Mouse (Mus musculus): ENCODE results near the gene Wdr48.
A peak's percentile ranks its signal among the peaks of the same experiment; 100 is the strongest.

Wdr48 gene

GRCm38 (mm10) chr9:119925729-119926128, 31.1 kb downstream of the Wdr48 start:
- no peak for DNase-seq

DNA sequence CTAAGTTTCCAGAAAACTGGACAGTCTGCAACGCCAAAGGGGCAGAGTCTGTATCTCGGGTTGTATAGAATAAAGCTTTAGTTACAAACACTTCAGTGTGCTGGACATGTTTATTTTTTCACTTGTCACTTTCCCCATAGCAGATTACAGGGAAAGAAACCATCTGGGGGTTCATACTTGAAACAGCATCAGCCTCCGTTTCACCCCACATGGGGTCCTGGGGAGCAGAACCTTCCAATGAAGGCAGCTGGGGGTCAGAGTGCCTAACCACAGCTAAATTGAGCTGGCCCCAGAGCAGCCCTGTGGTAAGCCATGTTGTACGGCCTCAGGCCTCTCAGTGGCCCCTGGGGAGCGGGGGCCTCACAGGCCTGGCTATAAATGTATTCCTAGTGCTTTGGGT, 31.8 kb downstream of the Wdr48 start:
- no peak for DNase-seq

- no peak for DNase-seq
Observed at GRCm38 (mm10) chr9:119932358-119932757, 37.7 kb downstream of the Wdr48 start.

GRCm38 (mm10) chr9:119933675-119934074, 39.0 kb downstream of the Wdr48 start:
- DNase-seq: no peak

- DNase-seq: peak; percentile 85 to 94
Observed at GRCm38 (mm10) chr9:119937005-119937773, 42.5 kb downstream of the Wdr48 start, which contains the start of the genes Gorasp1 and Ttc21a. Gene Gorasp1, minus strand, starts transcription at chr9:119937565. Gene Ttc21a, plus strand, starts transcription at chr9:119937606.

GRCm38 (mm10) chr9:119938496-119938895, 43.8 kb downstream of the Wdr48 start:
- no peak for DNase-seq

GRCm38 (mm10) chr9:119939646-119940045, 45.0 kb downstream of the Wdr48 start:
- no peak for DNase-seq

- DNase-seq: no peak
Observed at GRCm38 (mm10) chr9:119941407-119941806, 46.7 kb downstream of the Wdr48 start.

DNA sequence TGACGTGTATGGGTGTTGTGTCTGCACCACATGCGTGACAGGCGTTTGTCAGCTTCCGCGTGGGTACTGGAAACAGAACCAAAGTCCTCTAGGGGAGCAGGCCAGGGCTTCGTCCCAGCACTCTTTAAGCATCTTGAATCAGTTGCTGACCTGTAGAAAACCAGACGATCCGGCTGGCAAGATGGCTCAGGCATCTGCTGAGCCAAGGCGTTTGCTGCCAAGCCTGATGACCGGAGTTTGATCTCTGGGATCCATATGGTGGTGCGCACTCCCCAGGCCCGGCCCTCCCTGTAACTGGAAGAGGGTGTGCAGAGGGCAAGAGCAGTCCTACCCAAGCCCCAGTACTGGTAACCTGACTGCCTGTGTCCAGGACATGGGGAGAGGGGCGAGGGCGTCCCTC, 47.2 kb downstream of the Wdr48 start:
- DNase-seq: no peak

DNA sequence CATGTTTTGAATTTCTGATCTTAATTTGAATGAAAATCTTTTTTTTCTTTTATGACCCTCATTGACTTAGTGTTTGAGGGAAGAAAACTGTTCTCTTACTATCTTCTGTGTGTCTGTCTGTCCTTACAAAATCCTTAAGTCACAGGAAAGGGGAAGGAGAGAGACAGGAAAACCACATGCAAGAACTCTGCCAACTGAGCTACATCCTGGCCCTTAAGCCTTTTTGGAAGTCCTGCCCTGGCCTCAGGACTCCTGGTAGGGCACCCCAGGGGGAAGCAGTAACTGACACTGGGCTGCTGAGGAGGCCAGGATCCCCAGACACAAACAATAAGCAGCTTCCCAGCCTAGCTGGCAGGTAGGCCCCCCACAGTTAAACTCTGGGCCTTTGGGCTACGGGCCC, 48.6 kb downstream of the Wdr48 start:
- no peak for DNase-seq

GRCm38 (mm10) chr9:119945173-119945900, 50.7 kb downstream of the Wdr48 start:
- DNase-seq: peak in 1 of 2 experiments; percentile 38

DNA sequence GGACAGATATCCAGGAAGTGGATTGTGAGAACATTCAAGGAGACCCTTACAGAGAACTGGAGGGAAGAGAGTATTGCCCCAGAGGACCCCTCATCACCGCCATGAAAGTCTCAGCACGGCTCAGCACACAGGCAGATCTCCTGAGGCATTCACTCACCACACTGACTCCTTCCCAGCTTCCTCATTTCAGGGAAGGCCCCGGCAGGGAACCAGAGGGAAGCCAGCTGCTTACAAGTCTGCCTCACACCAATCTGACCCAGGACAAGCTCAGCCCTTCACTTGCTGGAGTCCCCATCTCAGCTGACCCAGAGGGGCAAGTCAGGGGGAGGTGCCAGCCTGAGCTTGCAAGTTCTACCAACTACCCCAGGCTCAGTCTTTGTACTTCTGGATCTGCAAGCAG, 54.1 kb downstream of the Wdr48 start:
- no peak for DNase-seq

DNA sequence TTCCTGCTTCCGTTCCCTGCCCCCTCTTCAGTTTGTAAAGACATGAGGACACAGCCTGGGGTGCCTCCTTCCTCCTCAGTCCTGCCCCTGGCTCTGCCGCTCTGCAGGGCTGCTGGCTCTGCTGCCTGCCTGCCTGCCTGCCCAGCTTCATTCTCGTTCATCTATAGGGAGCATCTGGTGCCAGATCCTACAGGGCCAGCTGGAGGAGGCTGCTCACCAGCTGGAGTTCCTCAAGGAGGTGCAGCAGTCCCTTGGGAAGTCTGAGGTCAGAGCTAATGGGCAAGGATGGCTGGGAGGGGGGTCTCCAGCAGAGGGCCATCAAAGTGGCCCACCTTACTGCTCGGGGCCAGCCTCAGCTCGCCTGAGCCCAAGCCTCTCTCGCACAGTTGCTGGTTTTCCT, 55.8 kb downstream of the Wdr48 start:
- no peak for DNase-seq

- no peak for DNase-seq
Observed at GRCm38 (mm10) chr9:119951388-119951787, 56.7 kb downstream of the Wdr48 start.

DNA sequence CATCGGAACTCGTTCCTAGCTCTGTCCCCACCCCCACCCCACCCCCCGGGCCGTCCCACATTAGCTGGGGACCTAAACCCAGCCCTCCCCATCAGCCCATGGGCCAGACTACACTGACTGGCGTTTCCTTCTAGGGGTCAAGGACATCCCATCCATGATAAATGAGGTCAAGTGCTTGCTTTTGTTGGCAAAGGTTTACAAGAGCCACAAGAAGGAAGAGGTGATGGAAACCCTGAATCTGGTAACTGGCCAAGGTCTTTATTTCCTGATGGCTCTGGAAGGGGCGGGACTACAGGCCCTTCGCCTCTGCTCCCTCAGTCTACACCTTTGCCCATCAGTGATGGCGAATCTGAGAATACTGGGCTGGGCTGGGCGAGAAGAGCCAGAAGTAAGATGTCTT, 64.2 kb downstream of the Wdr48 start:
- no peak for DNase-seq

DNA sequence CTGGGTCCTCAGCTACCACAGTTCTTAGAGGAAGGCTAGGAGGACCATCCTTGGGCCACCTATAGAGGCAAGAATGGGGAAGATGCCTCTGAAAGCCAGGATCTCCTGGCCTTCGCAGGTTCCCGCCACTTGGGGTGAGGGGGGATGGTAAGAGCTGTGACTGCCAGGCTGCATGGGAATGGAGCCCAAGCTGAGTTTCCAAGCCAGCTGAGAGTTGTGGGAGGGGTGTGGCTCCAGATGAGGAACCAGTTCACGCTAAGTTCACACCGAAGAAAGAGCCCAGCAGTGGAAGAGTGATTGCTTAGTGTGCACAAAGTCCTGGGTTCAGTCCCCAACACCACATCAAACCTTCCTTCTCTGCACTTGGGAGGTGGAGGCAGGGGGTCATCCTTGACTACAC, 67.5 kb downstream of the Wdr48 start:
- no peak for DNase-seq

DNA sequence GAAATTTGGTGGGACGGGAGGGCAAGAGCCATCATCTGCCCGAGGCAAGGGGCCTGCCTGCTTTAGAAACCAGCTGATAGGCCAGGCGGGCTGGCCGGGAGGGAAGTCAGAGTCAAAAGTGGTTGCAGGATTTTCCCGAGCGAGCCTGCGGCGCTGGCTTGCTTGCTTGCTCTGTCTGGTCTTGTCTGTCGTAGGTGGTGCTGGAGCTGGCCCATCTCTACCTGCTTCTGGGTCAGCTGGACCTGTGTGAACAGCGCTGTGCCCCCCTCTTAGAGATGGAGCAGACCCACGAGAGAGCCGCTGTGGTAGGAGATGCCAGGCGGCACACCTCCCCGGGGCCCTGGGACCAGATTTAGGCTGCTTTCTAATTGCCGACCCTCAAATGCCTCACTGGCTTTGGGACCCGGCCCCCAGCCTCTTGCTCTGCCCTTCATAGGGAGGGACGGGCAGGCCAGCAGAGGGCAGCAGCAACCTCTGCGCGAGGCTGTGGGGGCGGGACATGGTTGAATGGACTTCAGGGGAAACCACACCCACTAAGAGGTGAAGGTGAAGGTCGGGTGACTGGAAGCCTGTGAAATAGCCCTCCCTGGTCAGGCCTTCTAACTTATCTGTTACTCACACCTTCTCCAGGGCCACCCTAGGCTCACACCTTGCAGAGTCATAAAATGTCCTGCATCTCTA, 68.4 kb downstream of the Wdr48 start:
- DNase-seq: peak; percentile 71 to 79

GRCm38 (mm10) chr9:119964206-119964605, 69.5 kb downstream of the Wdr48 start:
- no peak for DNase-seq

- no peak for DNase-seq
Observed at GRCm38 (mm10) chr9:119965186-119965585, 70.5 kb downstream of the Wdr48 start.

DNA sequence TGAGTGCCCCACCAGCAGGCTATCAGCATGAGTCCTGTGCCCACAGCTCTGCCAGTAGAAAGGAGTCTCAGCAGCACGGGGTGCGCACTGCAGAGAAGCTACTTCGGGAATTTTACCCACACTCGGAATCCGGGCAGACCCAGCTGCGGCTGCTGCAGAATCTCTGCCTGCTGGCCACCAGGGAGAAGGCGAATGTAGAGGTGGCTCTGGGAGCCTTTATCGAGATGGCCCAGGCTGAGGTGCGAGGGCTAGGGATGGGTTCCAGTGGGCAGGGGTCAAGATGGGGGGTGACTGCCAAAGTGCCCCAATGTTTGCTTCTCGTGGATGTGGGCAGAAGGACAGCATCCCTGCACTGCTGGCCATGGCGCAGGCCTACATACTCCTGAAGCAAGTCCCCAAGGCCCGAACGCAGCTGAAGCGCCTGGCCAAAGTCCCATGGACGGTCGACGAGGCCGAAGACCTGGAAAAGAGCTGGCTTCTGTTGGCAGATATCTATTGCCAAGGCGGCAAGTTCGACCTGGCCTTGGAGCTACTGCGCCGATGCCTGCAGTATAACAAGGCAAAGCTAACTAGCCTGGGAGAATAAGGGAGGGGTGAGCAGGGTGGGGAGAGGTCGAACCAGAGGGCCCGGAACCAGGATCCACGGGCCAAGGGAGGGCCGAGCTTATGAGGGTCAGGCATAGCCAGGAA, 71.7 kb downstream of the Wdr48 start:
- DNase-seq: no peak

- DNase-seq: no peak
Observed at GRCm38 (mm10) chr9:119969811-119970210, 75.1 kb downstream of the Wdr48 start.

DNA sequence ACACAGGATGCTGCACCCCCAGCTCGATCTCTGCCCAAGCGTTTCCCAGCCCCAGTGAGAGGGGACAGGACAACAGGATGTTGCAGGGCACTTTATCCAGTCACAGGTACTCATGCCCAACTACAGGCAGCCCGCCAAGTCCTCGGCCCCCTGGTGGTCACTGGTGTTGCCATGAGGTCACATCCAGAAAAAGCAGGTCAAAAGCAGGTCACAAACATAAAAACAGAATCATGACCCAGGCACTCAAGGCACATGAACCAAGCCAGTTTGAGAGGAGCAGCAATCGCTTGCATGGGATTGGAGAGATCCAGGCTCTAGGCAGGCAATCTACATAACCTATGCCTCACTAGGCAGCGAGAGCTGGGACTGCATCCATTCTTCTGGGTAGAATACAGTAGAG, 75.5 kb downstream of the Wdr48 start:
- DNase-seq: peak in 1 of 2 experiments; percentile 50

All from spleen, adult 18-20 months (tissue).